Mouse (Mus musculus): ENCODE data around the gene Rhbdd1. TPM values are rescaled to one million over a fixed set of nuclear protein-coding genes. Genes with fewer than 3 reads are reported as not detected.

Gene Rhbdd1
- polyA plus RNA-seq, 1 experiment from 2014 or later, result 11.7 TPM

GRCm38 (mm10) chr1:82286190-82287051 is 29.8 kb upstream of the Rhbdd1 start:
- WGBS, result 7% methylated on average over 15 of the region's 15 CpGs
- Histone ChIP-seq H3K27me3 (0 out of 2 replicates have a peak, but pooled peaks cover 5% of the 10 kb centered on the region), H3K36me3 (peaks cover 2% of the 10 kb centered on the region; the same call in 1 of the 2 replicates), H3K9ac (peak overlapping the region; percentile 60), H3K4me3 (peak overlapping the region; percentile 77), H3K27ac (peak overlapping the region; percentile 54), H3K4me1 (peaks cover 35% of the 10 kb centered on the region), H3K4me2 (peak overlapping the region; percentile 84), H3K9me3 (no peaks in the 10 kb centered on the region)
- ATAC-seq (ENCODE audit: borderline replicate concordance, extremely low read depth, low FRiP score, low TSS enrichment), result no peak

GRCm38 (mm10) chr1:82287052-82287775 is 29.0 kb upstream of the Rhbdd1 start:
- Histone ChIP-seq H3K27ac (peak overlapping the region; percentile 54), H3K4me1 (peaks cover 33% of the 10 kb centered on the region), H3K36me3 (peaks cover under 1% of the 10 kb centered on the region; the same call in 1 of the 2 replicates), H3K4me3 (peak overlapping the region; percentile 77), H3K9ac (peak overlapping the region; percentile 60), H3K27me3 (0 out of 2 replicates have a peak, but pooled peaks cover 5% of the 10 kb centered on the region), H3K9me3 (no peaks in the 10 kb centered on the region), H3K4me2 (peak overlapping the region; percentile 84)
- ATAC-seq (ENCODE audit: borderline replicate concordance, extremely low read depth, low FRiP score, low TSS enrichment), result no peak
- WGBS, result 33% methylated on average over 22 of the region's 22 CpGs

DNA sequence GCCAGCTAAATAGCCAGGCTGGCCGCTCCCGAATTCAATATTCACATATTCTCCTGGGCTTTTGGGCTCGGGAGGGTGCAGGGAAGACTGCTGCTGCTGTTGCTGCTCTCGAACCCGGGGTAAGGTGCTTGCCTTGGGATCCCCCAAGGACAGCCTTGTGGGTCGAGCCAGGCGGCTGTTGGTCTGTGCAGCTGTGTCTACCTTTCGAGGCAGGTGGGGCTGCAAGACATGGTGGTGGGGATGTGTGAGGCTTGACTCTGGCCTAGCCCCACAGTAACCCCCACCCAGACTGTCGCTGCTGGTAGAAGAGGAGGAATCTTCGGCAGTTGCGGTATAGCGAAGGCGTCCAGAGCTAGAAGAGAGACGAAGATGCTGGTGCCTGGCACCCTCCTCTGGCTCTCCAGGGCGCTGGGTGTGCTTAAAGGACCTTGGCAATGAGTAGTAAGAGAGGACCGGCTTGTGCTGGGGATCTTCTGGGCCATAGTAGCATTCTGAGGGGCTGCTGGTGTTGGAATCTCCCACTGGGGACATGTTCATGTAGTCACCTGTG is 28.4 kb upstream of the Rhbdd1 start:
- peak overlapping the region; percentile 60 for H3K9ac ChIP-seq
- peak overlapping the region; percentile 84 for H3K4me2 ChIP-seq
- H3K9me3 ChIP-seq, result no peaks in the 10 kb centered on the region
- H3K27ac ChIP-seq, result peak overlapping the region; percentile 54
- 58% methylated on average over 16 of the region's 16 CpGs for WGBS
- no peaks in the 10 kb centered on the region for H3K36me3 ChIP-seq
- H3K4me3 ChIP-seq, result peak overlapping the region; percentile 77
- H3K27me3 ChIP-seq, result 0 out of 2 replicates have a peak, but pooled peaks cover 5% of the 10 kb centered on the region
- peaks cover 33% of the 10 kb centered on the region for H3K4me1 ChIP-seq
- ATAC-seq (ENCODE audit: borderline replicate concordance, extremely low read depth, low FRiP score, low TSS enrichment), result no peak

DNA sequence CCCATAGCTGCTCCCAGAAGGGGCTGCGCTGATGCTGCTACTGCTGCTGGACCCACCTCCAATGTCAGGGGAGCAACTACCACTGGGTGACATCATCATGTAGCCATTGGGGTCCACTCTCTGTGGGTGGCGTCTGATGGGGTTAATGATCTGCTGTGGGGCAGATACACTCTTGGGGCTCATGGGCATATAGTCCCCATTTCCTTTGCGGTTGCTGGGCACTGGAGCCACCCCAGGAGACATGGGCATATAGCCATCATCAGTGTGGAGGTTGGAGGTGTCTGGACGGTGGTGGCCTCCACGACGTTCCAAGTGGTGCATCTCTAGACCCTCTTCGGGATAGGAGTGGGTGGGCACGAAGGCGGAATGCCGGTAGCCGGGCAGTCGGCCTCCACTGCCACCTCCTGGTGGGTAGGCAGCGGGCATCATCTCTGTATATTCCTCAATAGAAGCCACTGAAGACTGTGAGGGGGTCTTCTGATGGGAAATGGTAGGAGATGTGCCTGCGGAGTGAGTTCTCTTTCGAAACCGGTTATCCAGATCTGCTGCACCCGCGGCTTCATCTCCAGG is 27.7 kb upstream of the Rhbdd1 start:
- Histone ChIP-seq H3K36me3 (no peaks in the 10 kb centered on the region), H3K27me3 (0 out of 2 replicates have a peak, but pooled peaks cover 5% of the 10 kb centered on the region), H3K4me1 (peaks cover 38% of the 10 kb centered on the region), H3K9me3 (no peaks in the 10 kb centered on the region), H3K4me3 (peak overlapping the region; percentile 77), H3K9ac (peak overlapping the region; percentile 83), H3K4me2 (peak overlapping the region; percentile 84), H3K27ac (no peak overlapping the region; the same call in 1 of the 2 replicates)
- no peak for ATAC-seq (ENCODE audit: borderline replicate concordance, extremely low read depth, low FRiP score, low TSS enrichment)
- WGBS, result 65% methylated on average over 18 of the region's 18 CpGs

- H3K36me3 ChIP-seq, result no peaks in the 10 kb centered on the region
- peak overlapping the region; percentile 99 for H3K27ac ChIP-seq
- H3K4me2 ChIP-seq, result peak overlapping the region; percentile 84
- 46% methylated on average over 35 of the region's 35 CpGs for WGBS
- ATAC-seq (ENCODE audit: borderline replicate concordance, extremely low read depth, low FRiP score, low TSS enrichment), result no peak
- H3K9me3 ChIP-seq, result no peaks in the 10 kb centered on the region
- H3K4me1 ChIP-seq, result peaks cover 38% of the 10 kb centered on the region
- peak overlapping the region; percentile 83 for H3K9ac ChIP-seq
- H3K27me3 ChIP-seq, result 0 out of 2 replicates have a peak, but pooled peaks cover 5% of the 10 kb centered on the region
- peak overlapping the region; percentile 77 for H3K4me3 ChIP-seq
Measured at GRCm38 (mm10) chr1:82289116-82289989, 26.9 kb upstream of the Rhbdd1 start.

GRCm38 (mm10) chr1:82289990-82290681 is 26.1 kb upstream of the Rhbdd1 start:
- peaks cover 38% of the 10 kb centered on the region for H3K4me1 ChIP-seq
- no peak for ATAC-seq (ENCODE audit: borderline replicate concordance, extremely low read depth, low FRiP score, low TSS enrichment)
- peak overlapping the region; percentile 84 for H3K4me2 ChIP-seq
- 0 out of 2 replicates have a peak, but pooled peaks cover 5% of the 10 kb centered on the region for H3K27me3 ChIP-seq
- peak overlapping the region; percentile 77 for H3K4me3 ChIP-seq
- H3K9ac ChIP-seq, result peak overlapping the region; percentile 83
- H3K27ac ChIP-seq, result peak overlapping the region; percentile 99
- H3K9me3 ChIP-seq, result no peaks in the 10 kb centered on the region
- H3K36me3 ChIP-seq, result no peaks in the 10 kb centered on the region
- WGBS, result under 1% methylated on average over 45 of the region's 45 CpGs

DNA sequence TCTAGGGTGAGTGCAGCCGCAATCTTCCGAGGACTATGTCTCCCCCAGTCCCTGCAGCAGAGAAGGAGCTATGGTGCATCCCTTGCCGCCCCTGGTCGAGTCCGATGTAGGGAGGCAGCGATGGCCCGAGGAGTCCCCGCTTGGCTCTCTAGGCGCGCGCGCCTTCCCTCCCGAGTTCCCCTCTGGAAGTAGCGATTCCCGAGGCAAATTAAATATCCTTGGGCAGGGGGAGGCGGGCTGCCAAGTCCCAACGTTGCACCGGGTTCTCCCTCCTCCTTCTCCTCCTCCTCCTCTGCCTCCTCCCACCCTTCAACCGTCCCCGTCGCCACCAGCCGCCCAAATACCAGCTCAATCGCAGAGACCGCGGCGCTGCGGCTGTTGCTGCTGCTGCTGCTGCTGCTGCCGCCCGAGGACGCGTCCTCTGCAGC is 25.5 kb upstream of the Rhbdd1 start:
- WGBS, result under 1% methylated on average over 31 of the region's 31 CpGs
- Histone ChIP-seq H3K9ac (peak overlapping the region; percentile 83), H3K9me3 (no peaks in the 10 kb centered on the region)

GRCm38 (mm10) chr1:82291151-82291797 is 25.0 kb upstream of the Rhbdd1 start, which contains the start of gene Irs1:
Gene Irs1, minus strand, starts transcription at chr1:82291416.
- H3K4me1 ChIP-seq, result peaks cover 38% of the 10 kb centered on the region

More for the DNA sequence above, 25.5 kb upstream of the Rhbdd1 start:
- H3K36me3 ChIP-seq, result no peaks in the 10 kb centered on the region
- peaks cover 5% of the 10 kb centered on the region; the same call in 1 of the 2 replicates for H3K27me3 ChIP-seq
- peak overlapping the region; percentile 99 for H3K27ac ChIP-seq
- peak overlapping the region; percentile 77 for H3K4me3 ChIP-seq
- peak; percentile 73 for ATAC-seq (ENCODE audit: borderline replicate concordance, extremely low read depth, low FRiP score, low TSS enrichment)
- peak overlapping the region; percentile 84 for H3K4me2 ChIP-seq
- H3K4me1 ChIP-seq, result peaks cover 38% of the 10 kb centered on the region

GRCm38 (mm10) chr1:82291930-82292712 is 24.1 kb upstream of the Rhbdd1 start:
- Histone ChIP-seq H3K4me2 (peak overlapping the region; percentile 84), H3K9ac (peak overlapping the region; percentile 83), H3K36me3 (no peaks in the 10 kb centered on the region), H3K27ac (peak overlapping the region; percentile 99), H3K4me1 (peaks cover 38% of the 10 kb centered on the region), H3K4me3 (peak overlapping the region; percentile 77), H3K27me3 (peaks cover 8% of the 10 kb centered on the region; the same call in 1 of the 2 replicates), H3K9me3 (no peaks in the 10 kb centered on the region)
- under 1% methylated on average over 21 of the region's 23 CpGs for WGBS
- ATAC-seq (ENCODE audit: borderline replicate concordance, extremely low read depth, low FRiP score, low TSS enrichment), result no peak

More at GRCm38 (mm10) chr1:82291151-82291797, 25.0 kb upstream of the Rhbdd1 start, which contains the start of gene Irs1:
- Histone ChIP-seq H3K4me2 (peak within 1 kb of the TSS; percentile 84), H3K9me3 (no peaks in the 10 kb centered on the region), H3K9ac (peak within 1 kb of the TSS; percentile 83), H3K4me3 (peak within 1 kb of the TSS; percentile 77), H3K27ac (peak within 1 kb of the TSS; percentile 99), H3K36me3 (no peaks in the 10 kb centered on the region), H3K27me3 (peaks cover 5% of the 10 kb centered on the region; the same call in 1 of the 2 replicates)
- WGBS, result under 1% methylated on average over 55 of the region's 60 CpGs
- peak; percentile 91 for ATAC-seq (ENCODE audit: borderline replicate concordance, extremely low read depth, low FRiP score, low TSS enrichment)
